Mouse (Mus musculus) midbrain, embryonic 11.5 days (tissue): ENCODE data around the gene Itga8. TPM values are rescaled to one million over a fixed set of nuclear protein-coding genes. Genes with fewer than 3 reads are reported as not detected.

Experiments used
- ATAC-seq: fragments of 200-750 bp; cut with Nextera tagmentation; 2 replicates; pipeline ENCODE4 v1.8.0; 2017; ENCODE audit warnings: moderate TSS enrichment, moderate library complexity; ENCODE audit not compliant: low FRiP score
- DNase-seq: peaks from one replicate; pipeline ENCODE4 v3.0.0; 2015; ENCODE audit warnings: low spot score; ENCODE audit errors: missing footprints
- H3K27ac ChIP-seq: fragments of 300-500 bp; sonication (generic); 2 replicates; pipeline ENCODE4 v1.5.1; 2014; ENCODE audit warnings: low read depth, low read length
- H3K27me3 ChIP-seq: fragments of 300-500 bp; sonication (generic); 2 replicates; pipeline ENCODE4 v1.6.1; 2014; ENCODE audit warnings: mild to moderate bottlenecking, low read length, moderate library complexity, mixed read lengths; ENCODE audit not compliant: control insufficient read depth, insufficient read depth
- H3K36me3 ChIP-seq: fragments of 300-500 bp; sonication (generic); 2 replicates; pipeline ENCODE4 v1.6.1; 2014; ENCODE audit warnings: mild to moderate bottlenecking, low read length, moderate library complexity, mixed read lengths; ENCODE audit not compliant: control insufficient read depth, insufficient read depth
- H3K4me1 ChIP-seq: fragments of 300-500 bp; sonication (generic); 2 replicates; pipeline ENCODE4 v1.6.1; 2014; ENCODE audit warnings: low read length; ENCODE audit not compliant: control insufficient read depth, insufficient read depth
- H3K4me2 ChIP-seq: fragments of 300-500 bp; sonication (generic); 2 replicates; pipeline ENCODE4 v1.6.1; 2014; ENCODE audit warnings: mild to moderate bottlenecking, moderate library complexity
- H3K4me3 ChIP-seq: fragments of 300-500 bp; sonication (generic); 2 replicates; pipeline ENCODE4 v1.5.1; 2014; ENCODE audit warnings: low read depth, low read length
- H3K9ac ChIP-seq: fragments of 300-500 bp; sonication (generic); 2 replicates; pipeline ENCODE4 v1.6.1; 2014; ENCODE audit warnings: low read length
- H3K9me3 ChIP-seq: fragments of 300-500 bp; sonication (generic); 2 replicates; pipeline ENCODE4 v1.6.1; 2016; ENCODE audit warnings: low read length; ENCODE audit not compliant: control insufficient read depth
- WGBS: fragments of 180-500 bp; shearing (Covaris S2); extraction: QIAGEN DNeasy Blood & Tissue Kit; methylation state at CpG from one replicate; pipeline ENCODE4 v1.1.7; 2014; 5-methylcytosine and 5-hydroxymethylcytosine counted together
- polyA plus RNA-seq: library from polyadenylated mRNA; unstranded; fragments of >200 nt; fragmentation: Nextera tagmentation; extraction: Ambion mirVana; gene quantifications from 2 replicates; pipeline ENCODE4 v1.2.1, GENCODE M21; 2014

Gene Itga8
- polyA plus RNA-seq, 1 experiment from 2014 or later = 2.9 TPM

- Histone ChIP-seq H3K9ac (no peak overlapping the region), H3K27me3 (no peaks in the 10 kb centered on the region), H3K27ac (no peak overlapping the region), H3K4me1 (no peaks in the 10 kb centered on the region), H3K4me3 (no peak overlapping the region), H3K4me2 (no peak overlapping the region), H3K36me3 (no peaks in the 10 kb centered on the region), H3K9me3 (no peaks in the 10 kb centered on the region)
- ATAC-seq (no peak), DNase-seq (no peak)
- WGBS = 71% methylated on average over 4 of the region's 4 CpGs
Measured at GRCm38 (mm10) chr2:12279070-12279612, 22.6 kb downstream of the Itga8 start.

- H3K27me3 ChIP-seq = no peaks in the 10 kb centered on the region
- no peaks in the 10 kb centered on the region for H3K4me1 ChIP-seq
- H3K9me3 ChIP-seq = no peaks in the 10 kb centered on the region
- DNase-seq (no peak), ATAC-seq (no peak)
- H3K4me2 ChIP-seq = no peak overlapping the region
- no peak overlapping the region for H3K27ac ChIP-seq
- H3K36me3 ChIP-seq = no peaks in the 10 kb centered on the region
- H3K4me3 ChIP-seq = no peak overlapping the region
- no peak overlapping the region for H3K9ac ChIP-seq
- 93% methylated on average over 2 of the region's 2 CpGs for WGBS
Measured at GRCm38 (mm10) chr2:12256635-12257317, 44.9 kb downstream of the Itga8 start.

- WGBS = 88% methylated on average over 2 of the region's 2 CpGs
Measured at GRCm38 (mm10) chr2:12255901-12256300, 45.8 kb downstream of the Itga8 start.

GRCm38 (mm10) chr2:12235345-12235744, 66.4 kb downstream of the Itga8 start:
- Histone ChIP-seq H3K4me1 (no peaks in the 10 kb centered on the region), H3K36me3 (no peaks in the 10 kb centered on the region), H3K9ac (no peak overlapping the region), H3K9me3 (no peaks in the 10 kb centered on the region), H3K27me3 (no peaks in the 10 kb centered on the region), H3K4me3 (no peak overlapping the region), H3K27ac (no peak overlapping the region), H3K4me2 (no peak overlapping the region)
- WGBS = 87% methylated on average over 3 of the region's 3 CpGs
- ATAC-seq = no peak
- no peak for DNase-seq

More at GRCm38 (mm10) chr2:12255901-12256300, 45.8 kb downstream of the Itga8 start:
- no peak for ATAC-seq
- Histone ChIP-seq H3K4me2 (no peak overlapping the region), H3K9me3 (no peaks in the 10 kb centered on the region), H3K36me3 (no peaks in the 10 kb centered on the region), H3K9ac (no peak overlapping the region), H3K4me3 (no peak overlapping the region), H3K4me1 (no peaks in the 10 kb centered on the region), H3K27ac (no peak overlapping the region), H3K27me3 (no peaks in the 10 kb centered on the region)
- no peak for DNase-seq

GRCm38 (mm10) chr2:12229721-12230120, 72.0 kb downstream of the Itga8 start:
- Histone ChIP-seq H3K4me1 (no peaks in the 10 kb centered on the region), H3K9me3 (no peaks in the 10 kb centered on the region), H3K4me2 (no peak overlapping the region), H3K36me3 (no peaks in the 10 kb centered on the region), H3K27ac (no peak overlapping the region), H3K4me3 (no peak overlapping the region), H3K27me3 (no peaks in the 10 kb centered on the region), H3K9ac (no peak overlapping the region)
- 92% methylated on average over 2 of the region's 2 CpGs for WGBS
- DNase-seq (no peak), ATAC-seq (no peak)

- Histone ChIP-seq H3K27ac (no peak overlapping the region), H3K27me3 (no peaks in the 10 kb centered on the region), H3K4me2 (no peak overlapping the region), H3K4me1 (no peaks in the 10 kb centered on the region), H3K36me3 (no peaks in the 10 kb centered on the region), H3K9ac (no peak overlapping the region), H3K9me3 (no peaks in the 10 kb centered on the region), H3K4me3 (no peak overlapping the region)
- 75% methylated on average over 3 of the region's 3 CpGs for WGBS
- ATAC-seq (no peak), DNase-seq (no peak)
Measured at GRCm38 (mm10) chr2:12228335-12228734, 73.4 kb downstream of the Itga8 start.

- no peak for ATAC-seq
- H3K9ac ChIP-seq = no peak overlapping the region
- no peak overlapping the region for H3K4me3 ChIP-seq
- no peaks in the 10 kb centered on the region for H3K27me3 ChIP-seq
- H3K9me3 ChIP-seq = no peaks in the 10 kb centered on the region
- H3K36me3 ChIP-seq = no peaks in the 10 kb centered on the region
- no peak overlapping the region for H3K27ac ChIP-seq
- no peak overlapping the region for H3K4me2 ChIP-seq
- WGBS = 30% methylated on average over 2 of the region's 2 CpGs
- no peak for DNase-seq
- H3K4me1 ChIP-seq = no peaks in the 10 kb centered on the region
Measured at GRCm38 (mm10) chr2:12227243-12227642, 74.5 kb downstream of the Itga8 start.

GRCm38 (mm10) chr2:12226367-12226766, 75.4 kb downstream of the Itga8 start:
- no peaks in the 10 kb centered on the region for H3K9me3 ChIP-seq
- H3K27me3 ChIP-seq = no peaks in the 10 kb centered on the region
- no peaks in the 10 kb centered on the region for H3K4me1 ChIP-seq
- ATAC-seq (no peak), DNase-seq (no peak)
- H3K4me2 ChIP-seq = no peak overlapping the region
- H3K27ac ChIP-seq = no peak overlapping the region
- 85% methylated on average over 1 of the region's 1 CpGs for WGBS
- H3K4me3 ChIP-seq = no peak overlapping the region
- no peak overlapping the region for H3K9ac ChIP-seq
- no peaks in the 10 kb centered on the region for H3K36me3 ChIP-seq

GRCm38 (mm10) chr2:12221671-12222070, 80.1 kb downstream of the Itga8 start:
- Histone ChIP-seq H3K4me2 (no peak overlapping the region), H3K27me3 (no peaks in the 10 kb centered on the region), H3K4me3 (no peak overlapping the region), H3K27ac (no peak overlapping the region), H3K4me1 (no peaks in the 10 kb centered on the region), H3K9me3 (no peaks in the 10 kb centered on the region), H3K9ac (no peak overlapping the region), H3K36me3 (no peaks in the 10 kb centered on the region)
- DNase-seq = no peak
- 71% methylated on average over 2 of the region's 2 CpGs for WGBS
- ATAC-seq = no peak
